Mouse (Mus musculus) limb, embryonic 14.5 days (tissue): ENCODE data around the gene Xylt1. TPM values are rescaled to one million over a fixed set of nuclear protein-coding genes. Genes with fewer than 3 reads are reported as not detected.
A peak's percentile ranks its signal among the peaks of the same experiment; 100 is the strongest.

Experiments used
- ATAC-seq: fragments of 200-750 bp; cut with Nextera tagmentation; 2 replicates; pipeline ENCODE4 v1.8.0; 2017; ENCODE audit warnings: low read depth, moderate number of reproducible peaks, moderate TSS enrichment; ENCODE audit not compliant: low FRiP score
- DNase-seq: peaks from one replicate; pipeline ENCODE4 v3.0.0-alpha.2; 2015; ENCODE audit warnings: low spot score
- H3K27ac ChIP-seq: fragments of 300-500 bp; sonication (generic); replicated peaks from 2 replicates; pipeline ENCODE4 v1.5.1; 2014; ENCODE audit warnings: low read depth, mild to moderate bottlenecking, low read length, moderate library complexity, mixed read lengths
- H3K27me3 ChIP-seq: fragments of 300-500 bp; sonication (generic); 2 replicates; pipeline ENCODE4 v1.6.1; 2014; ENCODE audit warnings: low read length, mixed read lengths; ENCODE audit not compliant: control insufficient read depth, insufficient read depth
- H3K36me3 ChIP-seq: fragments of 300-500 bp; sonication (generic); 2 replicates; pipeline ENCODE4 v1.6.1; 2014; ENCODE audit warnings: mild to moderate bottlenecking, low read length, moderate library complexity, mixed read lengths; ENCODE audit not compliant: control insufficient read depth, insufficient read depth
- H3K4me1 ChIP-seq: fragments of 300-500 bp; sonication (generic); 2 replicates; pipeline ENCODE4 v1.6.1; 2014; ENCODE audit warnings: antibody characterized with exemption, low read length, mixed read lengths; ENCODE audit not compliant: control insufficient read depth, insufficient read depth
- H3K4me2 ChIP-seq: fragments of 300-500 bp; sonication (generic); replicated peaks from 2 replicates; pipeline ENCODE4 v1.6.1; 2014; ENCODE audit warnings: low read depth, mild to moderate bottlenecking, low read length, moderate library complexity; ENCODE audit not compliant: severe bottlenecking
- H3K4me3 ChIP-seq: fragments of 300-500 bp; sonication (generic); replicated peaks from 2 replicates; pipeline ENCODE4 v1.5.1; 2014; ENCODE audit warnings: low read length
- H3K9ac ChIP-seq: fragments of 300-500 bp; sonication (generic); 2 replicates; pipeline ENCODE4 v1.6.1; 2014; ENCODE audit warnings: mild to moderate bottlenecking, low read depth, low read length, moderate library complexity; ENCODE audit not compliant: severe bottlenecking
- H3K9me3 ChIP-seq: fragments of 300-500 bp; sonication (generic); 2 replicates; pipeline ENCODE4 v1.6.1; 2016; ENCODE audit warnings: low read length; ENCODE audit not compliant: control insufficient read depth
- POLR2A ChIP-seq: fragments of 200-500 bp; IDR thresholded peaks from 2 replicates; pipeline ENCODE4 v1.8.0; 2012; ENCODE audit warnings: inconsistent platforms, mild to moderate bottlenecking, moderate library complexity, borderline replicate concordance; ENCODE audit not compliant: insufficient read depth, insufficient read length; ENCODE audit errors: extremely low read depth
- WGBS: fragments of 180-500 bp; shearing (Covaris S2); extraction: QIAGEN DNeasy Blood & Tissue Kit; methylation state at CpG from one replicate; pipeline ENCODE4 v1.1.7; 2014; 5-methylcytosine and 5-hydroxymethylcytosine counted together
- polyA plus RNA-seq, 2 experiments: library from polyadenylated mRNA; depleted of rRNA in 1 of 2; stranded (reverse) in 1 of 2; unstranded in 1 of 2; fragments of >200 nt; fragmentation: Nextera tagmentation in 1 of 2; extraction: Ambion mirVana in 1 of 2; gene quantifications; 2 replicates each; pipeline versions ENCODE4 v1.2.1 to v1.2.3; 2012 to 2014

Xylt1 gene
- polyA plus RNA-seq, 2 experiments: 4.2 to 9.9 TPM

DNA sequence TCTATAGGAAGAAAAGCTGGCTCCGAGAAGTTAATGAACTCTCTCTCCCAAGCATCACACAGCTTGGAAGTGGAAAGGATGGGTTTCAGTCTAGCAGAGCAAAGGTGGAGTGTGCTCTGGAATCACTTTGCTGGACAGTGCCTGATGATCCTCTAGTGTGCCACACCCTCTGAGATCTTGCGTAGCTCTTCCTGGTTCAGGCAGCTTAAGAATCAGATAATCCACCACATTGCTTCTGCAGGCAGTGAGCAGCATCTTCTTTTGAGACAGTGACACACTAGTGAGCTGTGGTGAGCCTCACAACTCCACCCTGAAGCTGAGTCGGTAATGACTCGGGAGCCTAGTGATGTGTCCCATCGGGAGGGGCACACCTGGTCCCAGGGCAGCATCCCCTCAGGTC lies 159.2 kb downstream of the Xylt1 start:
- no peaks in the 10 kb centered on the region for H3K9me3 ChIP-seq
- WGBS: 69% methylated on average over 5 of the region's 5 CpGs
- H3K27ac ChIP-seq: no peak overlapping the region
- H3K4me1 ChIP-seq: peaks cover 26% of the 10 kb centered on the region
- no peak for DNase-seq
- no peak for TF ChIP-seq POLR2A
- H3K4me2 ChIP-seq: no peak overlapping the region
- H3K4me3 ChIP-seq: no peak overlapping the region
- no peaks in the 10 kb centered on the region for H3K27me3 ChIP-seq
- no peak for ATAC-seq
- H3K36me3 ChIP-seq: no peaks in the 10 kb centered on the region
- no peak overlapping the region for H3K9ac ChIP-seq

DNA sequence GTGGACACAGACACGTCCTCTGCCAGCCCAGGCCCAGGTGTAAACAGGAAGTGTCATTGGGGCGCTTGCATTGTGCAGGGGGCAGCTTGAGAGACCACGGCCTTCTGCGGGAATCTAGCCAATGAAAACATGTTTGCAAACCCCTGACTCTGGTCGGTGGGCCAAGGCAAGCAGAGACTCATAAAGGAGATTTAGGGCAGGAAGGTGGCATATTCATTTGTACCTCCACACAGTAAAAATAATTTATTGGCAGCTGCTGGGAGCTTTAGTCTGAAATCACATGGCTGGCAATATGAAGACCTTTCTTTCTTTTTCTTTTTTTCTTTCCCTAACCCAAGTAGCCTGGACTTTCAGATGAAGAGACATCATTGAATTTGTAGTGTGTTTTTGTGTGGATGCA lies 159.6 kb downstream of the Xylt1 start:
- DNase-seq: no peak
- H3K4me2 ChIP-seq: no peak overlapping the region
- 19% methylated on average over 5 of the region's 5 CpGs for WGBS
- H3K4me3 ChIP-seq: no peak overlapping the region
- peaks cover 26% of the 10 kb centered on the region for H3K4me1 ChIP-seq
- no peaks in the 10 kb centered on the region for H3K27me3 ChIP-seq
- ATAC-seq: no peak
- H3K27ac ChIP-seq: no peak overlapping the region
- no peaks in the 10 kb centered on the region for H3K9me3 ChIP-seq
- no peak for TF ChIP-seq POLR2A
- H3K9ac ChIP-seq: no peak overlapping the region
- H3K36me3 ChIP-seq: no peaks in the 10 kb centered on the region

DNA sequence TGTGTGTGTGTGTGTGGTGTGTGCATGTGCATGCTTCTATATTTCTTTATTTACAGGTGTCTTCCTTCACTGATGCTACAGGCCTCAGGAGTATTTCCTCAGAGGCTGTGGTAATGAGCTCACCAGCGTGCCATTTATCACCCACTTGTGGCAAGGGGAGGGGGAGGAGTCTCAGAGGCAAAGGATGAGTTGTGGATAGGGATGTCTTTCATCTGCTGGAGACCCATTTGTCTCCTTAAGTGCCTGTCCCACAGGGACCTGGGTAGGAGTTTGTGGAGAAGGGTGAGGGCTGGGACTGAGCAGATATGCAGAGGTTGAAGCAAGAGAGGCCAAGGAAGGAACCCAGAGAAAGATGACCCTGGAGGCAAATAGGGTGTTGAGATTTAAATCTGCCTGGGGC lies 160.3 kb downstream of the Xylt1 start:
- Histone ChIP-seq H3K4me1 (peaks cover 26% of the 10 kb centered on the region), H3K27me3 (no peaks in the 10 kb centered on the region), H3K36me3 (no peaks in the 10 kb centered on the region), H3K27ac (no peak overlapping the region), H3K9ac (no peak overlapping the region), H3K4me2 (no peak overlapping the region), H3K4me3 (no peak overlapping the region), H3K9me3 (no peaks in the 10 kb centered on the region)
- ATAC-seq: no peak
- 20% methylated on average over 1 of the region's 1 CpGs for WGBS
- TF ChIP-seq POLR2A: no peak
- DNase-seq: no peak

DNA sequence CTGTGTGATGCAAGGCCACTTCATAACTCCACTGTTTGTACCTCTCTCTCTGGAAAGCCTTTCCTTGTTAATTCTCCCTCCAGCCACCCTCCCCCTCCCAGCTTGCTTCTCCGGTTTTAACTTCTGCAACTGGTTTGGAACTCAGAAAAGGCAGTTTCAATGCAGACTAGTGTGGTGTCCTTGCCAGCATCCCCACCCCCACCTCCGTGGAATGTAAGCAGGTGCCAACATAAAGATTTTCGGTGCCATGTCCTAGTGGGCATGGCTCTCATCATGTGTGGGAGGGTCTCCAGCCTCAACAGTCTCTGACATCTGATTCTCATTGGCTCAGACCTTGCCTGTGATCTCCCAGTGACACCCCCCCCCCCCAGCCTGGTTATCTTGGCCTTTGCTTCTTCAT lies 160.9 kb downstream of the Xylt1 start:
- Histone ChIP-seq H3K9ac (no peak overlapping the region), H3K36me3 (no peaks in the 10 kb centered on the region), H3K27me3 (no peaks in the 10 kb centered on the region), H3K9me3 (no peaks in the 10 kb centered on the region), H3K4me3 (no peak overlapping the region), H3K4me2 (no peak overlapping the region), H3K4me1 (peaks cover 26% of the 10 kb centered on the region), H3K27ac (no peak overlapping the region)
- TF ChIP-seq POLR2A: no peak
- WGBS: 36% methylated on average over 3 of the region's 3 CpGs
- DNase-seq (no peak), ATAC-seq (peak; percentile 23; the same call in 1 of the 2 replicates)

DNA sequence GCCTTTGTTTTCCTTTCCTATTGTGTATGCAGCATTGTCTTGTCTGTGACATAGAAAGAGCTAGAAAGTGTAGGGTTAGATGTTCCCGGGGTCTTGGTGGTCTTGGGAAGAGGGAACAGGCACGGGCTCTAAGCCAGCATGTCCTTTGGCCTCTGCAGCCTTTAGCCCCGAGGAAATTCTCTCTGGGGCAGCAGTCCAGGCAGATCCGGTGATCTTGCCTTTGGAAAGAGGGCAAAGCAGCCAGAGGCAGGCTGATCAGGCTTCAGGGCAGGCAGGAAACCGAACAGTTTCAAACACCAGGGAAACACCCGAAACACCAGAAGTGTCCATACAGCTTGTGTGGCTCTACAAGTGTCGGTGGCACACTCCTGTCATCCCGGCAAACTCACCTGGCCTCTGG lies 162.3 kb downstream of the Xylt1 start:
- ATAC-seq (no peak), DNase-seq (no peak)
- Histone ChIP-seq H3K36me3 (no peaks in the 10 kb centered on the region), H3K4me1 (peaks cover 22% of the 10 kb centered on the region), H3K27ac (no peak overlapping the region), H3K4me3 (no peak overlapping the region), H3K9me3 (no peaks in the 10 kb centered on the region), H3K4me2 (no peak overlapping the region), H3K9ac (no peak overlapping the region), H3K27me3 (no peaks in the 10 kb centered on the region)
- no peak for TF ChIP-seq POLR2A
- 67% methylated on average over 8 of the region's 8 CpGs for WGBS

DNA sequence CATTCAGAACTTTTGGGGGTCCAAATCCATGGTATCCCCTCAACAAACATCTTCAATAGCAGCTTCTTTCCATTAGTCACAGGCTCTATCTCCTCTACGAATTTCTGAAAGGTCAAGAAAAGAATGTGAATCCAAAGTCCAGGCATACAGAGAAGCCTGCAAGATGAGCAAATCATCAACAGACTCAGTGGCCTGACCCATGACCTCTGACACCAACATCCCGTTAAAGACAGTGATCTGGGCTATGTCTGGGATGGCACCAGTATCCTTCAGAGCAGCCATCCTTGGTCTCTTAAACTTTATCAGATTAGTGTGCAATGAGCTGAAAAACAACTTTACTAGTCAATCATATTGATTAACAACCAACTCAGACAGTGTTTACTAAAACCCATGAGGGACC lies 163.3 kb downstream of the Xylt1 start:
- DNase-seq: no peak
- ATAC-seq: no peak
- Histone ChIP-seq H3K27me3 (no peaks in the 10 kb centered on the region), H3K9ac (no peak overlapping the region), H3K27ac (no peak overlapping the region), H3K36me3 (no peaks in the 10 kb centered on the region), H3K4me3 (no peak overlapping the region), H3K9me3 (no peaks in the 10 kb centered on the region), H3K4me2 (no peak overlapping the region), H3K4me1 (peaks cover 22% of the 10 kb centered on the region)
- TF ChIP-seq POLR2A: no peak
- WGBS: 24% methylated on average over 2 of the region's 2 CpGs
